Mouse (Mus musculus) midbrain, embryonic 16.5 days (tissue): ENCODE results near the gene Serpina9. TPM values are rescaled to one million over a fixed set of nuclear protein-coding genes. Genes with fewer than 3 reads are reported as not detected.

Experiments used
- ATAC-seq: fragments of 200-750 bp; cut with Nextera tagmentation; 2 replicates; pipeline ENCODE4 v1.8.0; 2017; ENCODE audit warnings: moderate TSS enrichment
- H3K27ac ChIP-seq: fragments of 300-500 bp; sonication (generic); 2 replicates; pipeline ENCODE4 v1.5.1; 2014; ENCODE audit warnings: mild to moderate bottlenecking, low read length, mixed read lengths
- H3K27me3 ChIP-seq: fragments of 300-500 bp; sonication (generic); 2 replicates; pipeline ENCODE4 v1.6.1; 2014; ENCODE audit warnings: low read depth, low read length, mixed read lengths; ENCODE audit not compliant: control insufficient read depth, insufficient read depth
- H3K36me3 ChIP-seq: fragments of 300-500 bp; sonication (generic); 2 replicates; pipeline ENCODE4 v1.6.1; 2014; ENCODE audit warnings: mild to moderate bottlenecking, low read length, moderate library complexity, mixed read lengths; ENCODE audit not compliant: control insufficient read depth, insufficient read depth
- H3K4me1 ChIP-seq: fragments of 300-500 bp; sonication (generic); 2 replicates; pipeline ENCODE4 v1.6.1; 2014; ENCODE audit warnings: mild to moderate bottlenecking, low read length, mixed read lengths; ENCODE audit not compliant: control insufficient read depth, insufficient read depth
- H3K4me2 ChIP-seq: fragments of 300-500 bp; sonication (generic); 2 replicates; pipeline ENCODE4 v1.6.1; 2014; ENCODE audit warnings: mild to moderate bottlenecking, low read length, mixed read lengths
- H3K4me3 ChIP-seq: fragments of 300-500 bp; sonication (generic); 2 replicates; pipeline ENCODE4 v1.5.1; 2014; ENCODE audit warnings: low read depth, mild to moderate bottlenecking, low read length, moderate library complexity, mixed read lengths
- H3K9ac ChIP-seq: fragments of 300-500 bp; sonication (generic); 2 replicates; pipeline ENCODE4 v1.6.1; 2014; ENCODE audit warnings: low read depth, low read length, mixed read lengths
- H3K9me3 ChIP-seq: fragments of 300-500 bp; sonication (generic); replicated peaks from 2 replicates; pipeline ENCODE4 v1.6.1; 2014; ENCODE audit warnings: mild to moderate bottlenecking, low read length, mixed read lengths; ENCODE audit not compliant: control insufficient read depth, poor library complexity, severe bottlenecking
- WGBS: fragments of 180-500 bp; shearing (Covaris S2); extraction: QIAGEN DNeasy Blood & Tissue Kit; methylation state at CpG from one replicate; pipeline ENCODE4 v1.1.7; 2014; 5-methylcytosine and 5-hydroxymethylcytosine counted together
- polyA plus RNA-seq: library from polyadenylated mRNA; unstranded; fragments of >200 nt; fragmentation: Nextera tagmentation; extraction: Ambion mirVana; gene quantifications from 2 replicates; pipeline ENCODE4 v1.2.1, GENCODE M21; 2015

Serpina9 gene
- polyA plus RNA-seq, 1 experiment from 2014 or later: not detected

DNA sequence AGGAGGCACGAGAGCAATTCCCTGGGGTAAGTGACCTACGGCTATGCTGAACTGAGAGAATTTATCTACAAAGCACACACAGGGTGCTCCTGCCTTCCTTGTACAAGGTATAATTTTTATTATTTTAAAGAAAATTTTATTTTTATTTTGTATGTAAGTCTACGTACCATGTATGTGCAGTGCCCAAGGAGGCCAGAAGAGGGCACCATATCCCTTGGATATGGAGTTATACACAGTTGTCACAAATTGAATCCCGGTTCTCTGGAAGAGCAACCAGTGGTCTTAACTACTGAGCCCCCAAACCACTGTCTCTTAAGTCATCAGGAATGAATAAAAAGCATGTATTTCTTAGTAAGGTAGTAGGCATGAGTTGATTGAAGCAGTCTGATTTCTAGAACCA lies 28.6 kb downstream of the Serpina9 start:
- no peak overlapping the region for H3K27ac ChIP-seq
- ATAC-seq: no peak
- WGBS: 55% methylated on average over 4 of the region's 4 CpGs

DNA sequence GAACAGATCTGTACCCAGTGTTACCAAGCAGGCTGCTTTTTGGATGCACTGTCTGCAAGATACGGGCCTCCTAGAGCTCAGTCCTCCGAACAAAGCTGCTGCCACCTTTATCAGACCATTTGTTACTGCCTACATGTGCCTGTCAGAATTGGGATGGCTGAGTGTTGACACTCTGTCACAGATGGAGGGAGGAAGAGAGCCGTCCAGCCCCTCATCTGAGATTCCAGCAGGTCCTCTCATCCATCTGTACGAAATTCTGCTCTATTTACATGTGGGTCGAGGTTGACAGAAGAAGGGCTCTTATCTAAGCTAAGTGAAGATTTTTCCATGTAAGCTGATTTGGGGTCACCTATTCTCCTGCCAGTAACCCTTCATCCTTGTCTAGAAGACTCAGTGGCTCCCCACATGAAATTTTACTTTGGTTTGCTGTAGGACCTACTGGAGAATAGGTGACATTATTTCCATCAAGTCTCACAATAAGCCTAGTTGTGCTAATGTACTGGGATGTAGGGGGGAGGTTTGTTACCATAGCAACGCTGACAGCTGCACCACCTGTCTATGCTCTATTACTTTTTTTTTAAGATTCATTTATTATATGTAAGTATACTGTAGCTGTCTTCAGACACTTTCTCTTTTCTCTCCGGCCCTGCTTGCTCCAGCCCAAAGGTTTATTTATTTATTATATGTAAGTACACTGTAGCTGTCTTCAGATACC lies 31.8 kb downstream of the Serpina9 start:
- no peak overlapping the region for H3K4me3 ChIP-seq
- H3K27me3 ChIP-seq: no peaks in the 10 kb centered on the region
- H3K4me2 ChIP-seq: no peak overlapping the region
- ATAC-seq: peak; percentile 68
- H3K27ac ChIP-seq: no peak overlapping the region
- H3K9ac ChIP-seq: no peak overlapping the region
- WGBS: 80% methylated on average over 7 of the region's 7 CpGs
- H3K9me3 ChIP-seq: no peaks in the 10 kb centered on the region
- H3K36me3 ChIP-seq: no peaks in the 10 kb centered on the region
- no peaks in the 10 kb centered on the region for H3K4me1 ChIP-seq

More for the DNA sequence above, 28.6 kb downstream of the Serpina9 start:
- Histone ChIP-seq H3K9me3 (no peaks in the 10 kb centered on the region), H3K27me3 (no peaks in the 10 kb centered on the region), H3K36me3 (no peaks in the 10 kb centered on the region), H3K4me1 (no peaks in the 10 kb centered on the region), H3K4me3 (no peak overlapping the region), H3K9ac (no peak overlapping the region), H3K4me2 (no peak overlapping the region)

DNA sequence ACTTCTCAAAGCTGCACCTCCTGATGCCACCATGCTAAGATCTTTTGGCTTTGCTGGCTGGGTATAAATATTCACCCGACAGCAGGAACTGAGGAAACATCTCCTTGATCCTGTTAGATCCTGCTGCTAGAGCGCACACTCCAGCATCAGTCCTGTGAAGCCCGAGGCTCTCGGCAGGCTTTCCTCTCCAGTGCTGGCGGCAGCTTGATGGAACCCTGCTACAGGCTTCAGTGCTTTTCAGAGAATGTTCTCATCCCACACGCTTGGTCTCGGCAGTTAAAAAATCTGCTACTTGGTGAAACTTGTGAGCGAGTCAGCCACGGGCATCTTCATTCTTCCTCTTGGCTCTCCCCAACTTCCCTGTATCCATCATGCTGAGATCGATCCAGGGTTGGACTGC lies 35.3 kb downstream of the Serpina9 start:
- H3K27ac ChIP-seq: no peak overlapping the region
- no peaks in the 10 kb centered on the region for H3K36me3 ChIP-seq
- 91% methylated on average over 10 of the region's 10 CpGs for WGBS
- no peaks in the 10 kb centered on the region for H3K4me1 ChIP-seq
- H3K9ac ChIP-seq: no peak overlapping the region
- H3K27me3 ChIP-seq: no peaks in the 10 kb centered on the region
- no peak overlapping the region for H3K4me2 ChIP-seq
- no peak overlapping the region for H3K4me3 ChIP-seq
- ATAC-seq: no peak
- H3K9me3 ChIP-seq: no peaks in the 10 kb centered on the region

DNA sequence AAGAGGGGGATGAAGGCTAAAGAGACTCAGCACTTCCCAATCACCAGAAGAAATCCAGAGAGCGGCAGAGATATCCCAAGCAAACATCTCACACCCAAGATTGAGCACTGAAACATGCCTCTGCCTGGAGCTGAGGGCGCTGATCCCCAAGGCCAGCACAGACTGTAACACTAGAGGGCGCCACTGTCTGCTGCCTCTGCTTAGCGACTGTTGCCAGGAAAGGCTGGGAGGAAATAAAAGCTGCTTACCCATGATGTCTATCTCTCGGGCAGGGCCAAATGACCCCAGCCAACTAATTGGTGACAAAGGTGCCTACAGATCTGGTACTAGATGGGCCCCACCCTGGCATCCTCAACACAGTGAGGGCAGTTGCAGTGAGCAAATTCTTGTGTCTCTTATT lies 35.7 kb downstream of the Serpina9 start:
- WGBS: 25% methylated on average over 5 of the region's 5 CpGs

GRCm38 (mm10) chr12:103977060-103977459 lies 36.5 kb downstream of the Serpina9 start:
- WGBS: 50% methylated on average over 3 of the region's 3 CpGs

More for the DNA sequence above, 35.7 kb downstream of the Serpina9 start:
- Histone ChIP-seq H3K4me3 (no peak overlapping the region), H3K4me1 (no peaks in the 10 kb centered on the region), H3K4me2 (no peak overlapping the region), H3K9me3 (no peaks in the 10 kb centered on the region), H3K36me3 (no peaks in the 10 kb centered on the region), H3K27me3 (no peaks in the 10 kb centered on the region), H3K27ac (no peak overlapping the region), H3K9ac (no peak overlapping the region)
- ATAC-seq: no peak

GRCm38 (mm10) chr12:103971080-103971479 lies 42.5 kb downstream of the Serpina9 start:
- no peak for ATAC-seq

More at GRCm38 (mm10) chr12:103977060-103977459, 36.5 kb downstream of the Serpina9 start:
- Histone ChIP-seq H3K36me3 (no peaks in the 10 kb centered on the region), H3K4me3 (no peak overlapping the region), H3K27me3 (no peaks in the 10 kb centered on the region), H3K27ac (no peak overlapping the region), H3K9me3 (no peaks in the 10 kb centered on the region), H3K4me1 (no peaks in the 10 kb centered on the region), H3K9ac (no peak overlapping the region), H3K4me2 (no peak overlapping the region)
- no peak for ATAC-seq

GRCm38 (mm10) chr12:103969577-103970116 lies 43.9 kb downstream of the Serpina9 start:
- no peak overlapping the region for H3K4me3 ChIP-seq
- no peaks in the 10 kb centered on the region for H3K27me3 ChIP-seq
- H3K36me3 ChIP-seq: no peaks in the 10 kb centered on the region
- H3K9me3 ChIP-seq: peaks cover 4% of the 10 kb centered on the region; the same call in 1 of the 2 replicates
- no peak overlapping the region for H3K9ac ChIP-seq
- H3K4me2 ChIP-seq: no peak overlapping the region
- no peak overlapping the region for H3K27ac ChIP-seq
- no peak for ATAC-seq
- no peaks in the 10 kb centered on the region for H3K4me1 ChIP-seq
- WGBS: 91% methylated on average over 9 of the region's 9 CpGs

More at GRCm38 (mm10) chr12:103971080-103971479, 42.5 kb downstream of the Serpina9 start:
- H3K9me3 ChIP-seq: peaks cover 4% of the 10 kb centered on the region; the same call in 1 of the 2 replicates
- H3K36me3 ChIP-seq: no peaks in the 10 kb centered on the region
- H3K4me2 ChIP-seq: no peak overlapping the region
- H3K9ac ChIP-seq: no peak overlapping the region
- no peak overlapping the region for H3K27ac ChIP-seq
- no peak overlapping the region for H3K4me3 ChIP-seq
- no peaks in the 10 kb centered on the region for H3K27me3 ChIP-seq
- WGBS: 94% methylated on average over 4 of the region's 4 CpGs
- H3K4me1 ChIP-seq: no peaks in the 10 kb centered on the region

DNA sequence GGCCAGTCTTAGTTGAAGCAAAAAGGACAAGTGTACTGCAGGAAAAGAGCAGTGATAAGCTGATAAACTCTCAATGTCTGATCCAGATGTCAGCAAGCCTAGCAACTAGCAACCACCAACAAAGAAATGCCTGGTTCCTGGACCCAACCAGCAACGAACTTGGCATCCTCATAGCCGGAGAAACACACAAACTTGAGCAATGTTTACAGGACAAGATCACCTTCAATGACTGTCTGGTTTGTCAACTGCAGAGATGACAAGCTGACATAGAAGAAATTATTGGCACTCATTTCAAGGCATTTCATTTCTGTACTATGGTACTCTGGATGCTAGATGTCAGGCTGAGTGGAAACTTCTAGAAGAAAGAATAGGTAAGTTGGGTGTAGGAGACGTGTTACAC lies 46.8 kb downstream of the Serpina9 start:
- Histone ChIP-seq H3K4me2 (no peak overlapping the region), H3K4me1 (no peaks in the 10 kb centered on the region), H3K9me3 (peaks cover 4% of the 10 kb centered on the region; the same call in 1 of the 2 replicates), H3K9ac (no peak overlapping the region), H3K27ac (no peak overlapping the region), H3K27me3 (no peaks in the 10 kb centered on the region), H3K4me3 (no peak overlapping the region), H3K36me3 (no peaks in the 10 kb centered on the region)
- 74% methylated on average over 3 of the region's 3 CpGs for WGBS
- ATAC-seq: no peak

GRCm38 (mm10) chr12:103963288-103963687 lies 50.3 kb downstream of the Serpina9 start:
- Histone ChIP-seq H3K9me3 (no peaks in the 10 kb centered on the region), H3K4me1 (no peaks in the 10 kb centered on the region), H3K4me2 (no peak overlapping the region), H3K27me3 (no peaks in the 10 kb centered on the region), H3K36me3 (no peaks in the 10 kb centered on the region), H3K9ac (no peak overlapping the region), H3K27ac (no peak overlapping the region), H3K4me3 (no peak overlapping the region)
- WGBS: 86% methylated on average over 4 of the region's 4 CpGs
- no peak for ATAC-seq
